Mouse (Mus musculus) E14TG2a.4 (cell line): Measurements from ENCODE around the gene Sgo1.

Experiments used
- CTCF ChIP-seq: conservative IDR thresholded peaks from 2 replicates; pipeline ENCODE4 v1.5.1; 2014; ENCODE audit warnings: low read length
- POU5F1 ChIP-seq: IDR thresholded peaks from 2 replicates; pipeline ENCODE4 v1.6.1; 2014; ENCODE audit warnings: low read length, borderline replicate concordance

DNA sequence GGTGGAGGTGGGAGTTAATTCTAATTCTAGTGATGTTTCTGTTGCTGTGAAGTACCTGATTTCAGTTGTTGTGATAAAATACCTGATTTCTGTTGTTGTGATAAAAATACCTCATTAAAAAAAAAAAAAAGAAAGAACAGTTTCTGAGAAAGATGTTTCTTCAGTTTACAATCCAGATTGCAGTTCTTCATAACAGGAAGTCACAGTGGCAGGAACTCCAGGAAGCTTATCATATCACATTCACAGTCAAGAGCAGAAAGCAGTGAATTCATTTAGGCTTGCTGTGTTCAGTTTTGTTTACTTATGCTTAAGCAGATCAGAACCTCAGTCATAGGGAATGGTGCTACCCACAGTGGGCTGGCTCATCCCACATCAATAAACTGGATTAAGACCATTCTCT is 57.8 kb downstream of the Sgo1 start:
- no peak for TF ChIP-seq CTCF
- TF ChIP-seq POU5F1, result no peak
